Mouse (Mus musculus) fibroblast of lung, adult 2 months (primary cell): Measurements from ENCODE around the gene Sema4c.

Experiments used
- DNase-seq: peaks from one replicate; pipeline ENCODE4 v3.0.0-alpha.2; 2011; ENCODE audit warnings: low read depth

The Sema4c gene

DNA sequence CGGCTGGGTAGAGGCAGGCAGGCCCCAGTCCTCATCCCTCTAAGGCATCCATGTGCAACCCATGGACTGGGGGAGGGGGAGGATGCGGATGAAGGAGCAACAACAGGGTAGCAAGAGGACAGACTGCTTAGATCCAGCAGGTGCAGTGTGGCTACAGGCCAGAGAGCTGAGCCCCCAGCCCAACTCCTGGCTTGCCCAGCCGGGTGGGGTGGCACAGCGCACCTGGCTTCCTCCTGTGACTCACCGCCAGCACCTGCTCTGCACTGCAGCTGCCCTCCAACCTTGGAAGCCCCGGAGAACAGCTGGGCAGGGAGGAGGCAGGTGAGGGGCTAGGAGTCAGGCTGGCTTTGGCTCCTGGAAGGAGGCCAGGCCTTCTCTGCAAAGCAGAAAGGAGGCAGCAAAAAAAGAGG lies 21.8 kb upstream of the Sema4c start:
- no peak for DNase-seq

DNA sequence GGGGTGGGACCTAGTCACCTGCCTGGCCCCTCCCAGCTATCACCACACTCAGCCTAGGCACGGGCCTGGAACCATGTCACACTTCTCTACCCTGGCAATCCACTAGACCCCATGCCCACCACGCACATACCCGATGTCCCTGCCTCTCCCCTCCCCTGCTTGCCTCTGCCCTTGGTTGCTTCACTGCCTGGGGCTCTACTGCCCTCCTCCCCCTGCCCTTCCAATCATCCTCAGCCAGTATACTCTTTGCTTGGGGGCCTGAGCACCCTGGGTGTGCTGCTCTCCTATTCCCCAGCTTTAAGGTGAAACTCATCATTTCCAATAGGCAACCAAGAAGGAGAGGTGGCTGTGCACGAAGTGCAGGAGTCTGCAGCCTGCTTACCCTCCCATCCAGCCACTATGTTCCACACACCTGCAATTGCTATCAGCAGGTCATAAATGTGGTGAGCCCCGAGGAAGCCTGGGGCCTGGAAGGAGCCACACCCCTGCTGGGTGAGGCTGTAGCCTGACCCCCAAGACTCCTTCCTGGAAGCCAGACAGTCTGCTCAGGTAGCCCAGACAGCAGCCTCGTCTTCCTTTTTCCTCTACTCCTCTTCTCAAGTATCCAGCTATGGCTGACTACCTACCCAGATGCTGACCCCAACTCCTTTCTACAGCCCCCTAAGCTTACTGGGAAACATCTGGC lies 19.0 kb upstream of the Sema4c start:
- DNase-seq = no peak

DNA sequence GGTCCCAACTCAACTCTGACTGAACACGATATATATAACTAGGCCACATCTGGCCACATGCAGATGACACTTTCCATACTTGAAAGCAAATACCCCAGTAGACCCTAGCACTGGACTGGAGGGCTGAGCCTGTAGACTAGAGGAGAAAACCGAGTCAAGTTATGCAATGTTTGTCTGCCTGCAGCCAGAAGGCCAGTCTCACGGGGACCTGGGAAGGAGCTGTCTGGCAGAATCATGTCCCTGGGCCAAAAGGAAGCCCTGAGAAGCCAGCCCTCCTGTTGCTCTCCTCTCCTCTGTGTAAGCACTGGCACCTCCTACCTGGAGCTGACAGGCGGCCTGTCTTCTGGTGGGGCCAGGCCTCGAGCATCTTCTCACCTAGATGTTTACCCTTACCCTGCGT lies 17.2 kb upstream of the Sema4c start:
- no peak for DNase-seq

DNA sequence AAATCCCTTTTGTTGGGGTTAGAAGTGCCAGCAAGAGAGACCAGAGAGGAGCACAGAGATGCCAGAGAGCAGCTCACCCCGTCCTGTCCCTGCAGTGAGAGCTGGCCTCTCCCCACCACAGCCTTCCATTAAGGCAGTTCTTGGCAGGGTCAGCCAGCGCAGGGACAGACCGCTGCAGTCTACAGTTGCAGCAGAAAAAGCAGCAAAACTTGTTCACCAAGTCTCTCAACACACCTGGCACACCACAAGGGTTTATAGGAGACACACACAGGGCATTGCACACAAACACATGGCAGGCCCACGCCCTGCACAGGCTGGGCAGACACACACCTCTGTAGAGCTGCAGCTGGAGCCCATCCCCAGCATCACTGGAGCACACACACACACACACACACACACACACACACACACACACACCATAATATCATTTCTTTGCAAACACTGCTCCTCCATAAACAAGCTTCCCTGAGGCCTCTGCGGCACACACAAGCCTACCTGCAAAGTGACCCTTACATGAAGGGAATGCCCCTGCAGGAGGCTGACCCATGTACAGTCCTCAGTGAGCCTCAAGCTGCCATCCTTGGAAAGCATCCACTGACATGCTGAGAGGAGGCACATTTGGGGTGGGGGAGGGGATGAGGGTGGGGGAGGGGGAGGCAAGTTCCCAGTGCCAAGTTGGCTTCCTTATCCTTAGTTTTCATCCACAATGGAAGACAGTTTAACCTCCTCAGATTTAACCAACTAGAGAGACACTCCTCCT lies 16.2 kb upstream of the Sema4c start:
- no peak for DNase-seq

DNA sequence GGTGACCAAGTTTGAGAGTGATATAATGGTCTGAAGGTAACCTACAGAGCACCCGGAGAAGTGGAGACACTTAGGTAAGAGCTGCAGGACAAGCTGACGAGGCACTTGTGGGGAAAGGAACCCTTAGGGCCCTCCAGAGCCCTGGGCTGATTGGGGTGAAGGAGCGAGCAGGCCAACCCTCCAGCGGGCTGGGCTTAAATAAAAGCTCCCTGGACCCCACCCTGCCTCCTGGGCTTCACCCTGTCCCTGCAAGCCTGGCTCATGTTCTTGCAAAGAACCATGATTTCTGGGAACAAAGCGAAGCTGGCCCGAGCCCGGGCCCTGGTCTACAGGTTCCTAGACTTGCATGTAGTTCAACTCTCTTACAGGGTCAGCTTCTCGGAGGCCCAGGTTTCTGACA lies 15.4 kb upstream of the Sema4c start:
- DNase-seq = no peak

DNA sequence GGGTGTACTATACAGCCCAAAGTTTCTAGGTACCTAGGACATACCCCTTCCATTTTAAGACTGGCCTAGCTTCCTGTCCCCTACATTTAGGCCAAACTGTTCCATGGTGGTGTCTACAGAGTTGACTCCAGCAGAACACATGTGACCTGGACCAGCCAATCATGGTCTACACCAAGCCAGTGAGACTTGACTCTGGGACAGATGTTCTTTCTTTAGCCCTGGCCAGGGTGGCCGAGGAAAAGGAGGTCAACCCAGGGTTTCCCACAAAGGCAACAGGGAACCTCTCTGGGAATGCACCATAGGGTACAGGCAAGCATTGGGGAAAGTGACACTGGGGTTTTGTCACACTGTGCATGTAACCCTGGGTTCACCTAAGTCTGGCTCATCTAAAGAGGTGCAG lies 14.6 kb upstream of the Sema4c start:
- DNase-seq = no peak

DNA sequence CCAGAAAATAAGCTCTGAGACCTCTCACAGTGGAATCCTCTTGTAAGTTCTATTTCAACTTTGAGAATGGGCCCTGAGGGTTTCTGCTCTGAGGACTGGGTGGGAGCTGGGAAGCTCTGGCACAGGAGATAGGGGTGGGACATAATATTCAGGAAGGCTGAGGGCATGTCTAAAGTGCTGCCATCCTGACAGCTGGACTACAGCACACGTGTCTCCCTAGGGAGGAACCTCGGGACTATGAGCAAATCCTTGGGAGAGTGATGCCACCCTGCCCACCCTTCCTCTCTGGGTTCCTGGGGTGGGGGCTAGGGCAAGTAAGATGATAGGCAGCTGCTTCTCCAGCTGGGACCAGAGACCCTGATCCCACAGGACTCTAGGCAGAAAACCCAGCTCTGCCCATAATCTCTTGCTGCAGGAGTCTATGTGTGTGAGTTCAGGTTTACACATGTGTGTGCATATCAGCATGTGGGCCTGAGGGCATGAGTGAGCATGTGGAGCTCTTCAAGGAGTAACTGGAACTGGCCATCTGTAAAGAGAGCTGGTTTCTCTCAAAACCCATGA lies 14.1 kb upstream of the Sema4c start:
- DNase-seq = no peak

DNA sequence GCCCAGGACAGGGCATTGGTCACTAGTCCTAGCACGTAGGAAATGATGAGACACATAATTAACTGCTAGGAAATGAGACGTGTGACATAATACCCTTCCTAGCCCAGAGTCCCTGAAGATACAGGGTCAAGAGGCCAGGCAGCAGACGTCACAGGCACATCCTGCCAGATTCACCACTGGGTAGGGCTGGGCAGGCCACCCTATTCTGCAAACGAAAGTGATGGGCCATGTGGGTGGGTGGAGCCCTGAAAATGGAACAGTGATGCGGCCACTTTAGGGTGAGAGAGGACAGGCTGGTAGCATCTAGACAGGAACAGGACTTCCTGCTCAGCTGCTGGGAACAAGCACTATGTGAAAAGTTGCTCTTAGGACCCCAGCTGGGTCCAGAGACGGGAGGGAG lies 13.5 kb upstream of the Sema4c start:
- DNase-seq = no peak

DNA sequence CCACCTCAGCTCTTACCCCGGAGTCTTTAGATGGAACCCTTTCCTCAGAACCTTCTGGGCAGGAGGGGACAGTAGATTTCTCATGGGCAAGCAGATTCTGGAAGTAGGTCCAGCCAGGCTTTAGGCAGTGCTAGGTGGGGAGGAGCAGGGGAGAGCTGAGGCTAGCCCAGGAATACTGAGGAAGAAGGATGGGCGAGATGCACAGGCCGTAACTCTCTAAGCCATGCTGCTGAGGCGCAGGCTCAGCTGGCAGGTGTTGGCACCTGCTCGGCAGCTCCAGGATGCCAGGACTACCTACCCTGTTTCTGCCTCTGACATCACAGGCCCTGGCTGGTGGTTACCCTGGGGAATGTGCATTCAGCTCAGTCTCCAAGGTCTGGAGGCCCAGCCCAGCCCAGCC lies 12.2 kb upstream of the Sema4c start:
- no peak for DNase-seq

DNA sequence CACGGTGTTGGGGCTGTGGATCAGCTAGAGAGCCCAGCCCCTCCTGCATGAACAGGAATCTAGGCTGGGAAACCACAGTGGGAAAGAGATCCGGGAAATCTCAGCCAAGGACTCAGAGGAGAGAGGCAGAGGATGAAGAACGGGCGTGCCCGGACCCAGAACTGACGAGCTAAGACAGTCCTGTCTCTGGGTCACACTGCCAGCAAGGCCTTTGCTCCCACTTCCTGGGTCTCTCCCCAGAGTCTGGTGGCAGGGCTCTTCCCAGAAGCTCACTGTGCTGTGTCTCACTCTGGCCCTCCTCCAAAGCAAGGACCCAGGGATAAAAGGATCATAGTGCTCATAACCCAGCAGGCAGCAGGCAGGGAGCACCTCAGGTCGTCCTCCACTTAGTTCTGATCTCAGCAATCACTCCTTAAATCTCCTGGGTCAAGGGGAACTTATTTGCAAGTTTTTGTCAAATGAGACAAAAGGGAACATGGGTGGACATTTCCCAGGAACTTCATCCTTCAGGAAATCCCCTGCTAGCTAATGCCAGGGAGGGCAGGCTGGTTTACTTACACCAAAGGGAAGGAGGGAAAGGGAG lies 11.6 kb upstream of the Sema4c start:
- DNase-seq = no peak

DNA sequence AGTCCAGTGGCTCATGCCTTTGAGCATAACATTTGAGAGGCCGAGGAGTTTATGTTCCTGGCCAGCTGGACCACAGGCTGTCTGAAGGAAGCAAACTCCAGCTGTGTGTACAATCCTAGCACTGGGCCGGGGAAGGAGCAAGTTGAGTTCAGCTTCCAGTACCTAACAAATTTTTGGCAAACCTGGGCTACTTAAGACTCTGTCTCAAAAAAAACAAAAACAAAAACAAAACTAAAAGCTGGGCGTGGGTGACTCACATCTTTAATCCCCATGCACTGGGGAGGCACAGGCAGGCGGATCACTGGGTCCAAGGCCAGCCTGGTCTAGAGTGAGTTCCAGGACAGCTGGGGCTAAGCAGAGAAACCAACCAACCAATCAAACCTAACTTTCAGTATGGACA lies 10.6 kb upstream of the Sema4c start:
- no peak for DNase-seq

DNA sequence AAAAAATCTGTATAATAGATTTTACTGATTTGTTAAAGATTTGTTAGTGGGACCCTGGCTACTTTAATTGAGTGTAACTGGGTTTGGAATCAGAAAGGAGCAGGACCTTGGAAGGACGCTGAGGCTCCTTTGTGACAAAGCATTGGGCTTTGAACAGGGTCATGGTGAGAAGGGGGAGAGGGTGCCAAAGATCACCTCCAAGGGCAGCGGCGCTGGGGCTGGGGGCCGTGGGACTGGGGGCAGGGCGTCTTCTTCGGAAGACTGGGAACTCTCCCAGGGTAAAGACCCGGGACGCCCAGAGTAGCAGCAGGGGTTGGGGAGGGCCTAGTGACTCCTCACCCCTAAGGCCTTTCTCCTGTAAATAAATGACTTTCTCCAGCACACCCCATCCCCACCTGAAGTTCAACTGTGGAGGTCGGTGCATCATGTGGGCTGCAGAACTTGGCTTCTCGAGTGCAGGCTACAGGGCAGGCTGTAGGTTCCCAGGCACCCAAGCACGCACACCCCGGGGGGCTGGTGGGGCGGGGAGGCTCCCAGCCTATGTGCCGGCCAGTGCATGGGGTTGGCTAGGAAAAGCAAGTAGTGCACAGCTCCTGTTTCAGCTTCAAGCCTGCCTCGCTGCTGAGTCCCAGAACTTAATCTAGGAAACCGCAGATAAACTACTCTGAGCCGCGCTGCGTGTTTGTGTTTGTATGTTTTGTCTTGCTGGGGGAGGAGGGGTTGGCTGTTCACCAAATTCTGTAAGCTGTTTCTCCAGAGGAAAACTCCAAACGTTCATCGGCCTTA lies 9.9 kb upstream of the Sema4c start:
- no peak for DNase-seq

DNA sequence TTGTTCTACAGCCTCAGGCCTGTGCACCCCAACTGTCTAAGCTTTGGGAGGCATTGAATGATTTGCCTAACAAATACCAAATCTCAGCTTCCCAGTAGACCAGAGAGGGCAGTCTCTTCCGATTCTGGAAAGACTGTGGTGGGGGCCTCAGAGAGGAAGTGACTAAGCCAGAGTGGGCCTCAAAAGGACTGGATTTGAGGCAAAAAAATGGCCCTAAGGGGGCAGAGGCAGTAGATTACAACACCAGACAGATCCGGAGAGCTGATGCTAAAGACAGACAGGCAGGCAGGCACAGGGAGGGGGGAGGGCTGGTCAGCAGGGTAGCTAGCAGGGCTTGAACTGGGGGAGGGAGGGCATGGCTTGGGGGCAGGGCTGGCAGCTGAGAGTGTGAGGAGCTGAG lies 8.3 kb upstream of the Sema4c start:
- no peak for DNase-seq

DNA sequence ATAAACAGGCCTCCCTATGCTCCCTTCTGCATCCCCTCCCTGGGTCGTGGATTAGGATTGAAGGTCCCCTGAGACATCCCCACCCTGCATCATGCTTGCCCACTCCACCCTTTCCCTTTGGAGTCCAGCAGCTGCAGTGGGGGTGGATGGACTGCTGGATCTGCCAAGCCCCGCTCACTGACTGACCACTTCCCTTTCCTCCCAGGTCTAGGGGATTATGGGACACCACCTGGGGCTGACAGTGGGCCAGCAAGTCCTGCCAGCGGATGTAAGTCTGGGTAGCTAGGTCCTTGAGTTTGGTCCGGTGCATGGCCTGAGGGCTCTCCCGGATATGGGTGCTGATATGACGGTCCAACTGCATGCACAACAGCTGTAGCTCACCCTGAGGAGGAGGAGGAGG lies 6.0 kb upstream of the Sema4c start:
- no peak for DNase-seq

DNA sequence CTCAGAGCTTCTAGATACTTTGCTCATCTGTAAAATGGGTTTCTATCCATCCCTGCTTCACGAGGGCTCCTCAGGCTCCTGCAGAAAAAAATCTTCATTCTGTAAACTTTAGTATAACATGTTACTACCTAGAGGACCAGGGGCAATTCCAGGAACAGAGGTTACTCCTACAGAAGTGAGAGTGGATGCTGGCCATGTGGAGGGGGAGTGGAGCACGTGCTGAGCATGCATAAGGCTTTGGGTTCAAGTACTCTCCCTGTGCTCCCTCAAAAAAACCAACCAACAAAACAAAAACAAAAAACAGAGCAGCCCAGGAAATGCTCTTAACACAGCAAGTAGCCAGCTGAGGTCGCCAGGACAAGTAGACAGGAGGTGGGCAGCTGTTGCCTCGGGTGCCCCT lies 5.5 kb upstream of the Sema4c start:
- no peak for DNase-seq

DNA sequence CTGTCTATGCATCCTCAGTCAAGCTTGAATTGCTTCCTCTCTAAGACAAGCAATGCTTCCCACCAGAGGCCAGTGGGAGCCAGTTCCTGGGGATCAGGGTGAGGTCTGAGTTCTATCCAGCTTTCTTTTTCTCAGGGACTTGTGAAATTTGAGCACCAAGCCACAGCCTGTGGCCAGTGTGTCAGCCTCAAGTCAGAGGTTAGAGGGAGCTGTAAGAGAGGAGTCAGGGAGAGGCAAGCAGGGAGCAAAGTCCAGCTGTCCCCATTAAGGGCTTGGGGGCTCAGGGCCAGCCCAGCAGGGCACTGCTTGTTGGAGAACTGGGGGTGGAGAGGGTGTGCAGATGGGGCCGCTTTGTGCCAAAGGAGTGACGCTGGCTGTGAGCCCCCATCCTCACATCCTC lies 5.0 kb upstream of the Sema4c start:
- peak; percentile 68 for DNase-seq

DNA sequence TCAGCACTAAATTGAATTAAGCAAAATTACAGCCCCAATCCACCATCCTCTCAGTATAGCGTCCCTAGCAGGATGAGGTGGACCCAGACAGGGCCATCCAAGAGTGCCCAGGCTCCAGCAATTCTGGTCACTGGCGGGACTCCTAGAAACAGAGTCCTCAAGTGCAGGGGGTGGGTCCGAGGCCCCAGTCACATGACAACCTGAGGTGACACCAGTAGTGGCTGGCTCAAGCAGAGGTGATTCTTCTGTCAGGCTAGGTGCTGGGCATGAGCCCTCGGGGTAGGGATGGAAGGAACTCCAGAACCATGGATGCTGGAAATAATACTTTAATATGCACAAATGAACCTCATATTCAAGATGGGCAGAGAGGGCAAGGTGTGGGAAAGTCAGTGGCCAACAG lies 4.2 kb upstream of the Sema4c start:
- no peak for DNase-seq

DNA sequence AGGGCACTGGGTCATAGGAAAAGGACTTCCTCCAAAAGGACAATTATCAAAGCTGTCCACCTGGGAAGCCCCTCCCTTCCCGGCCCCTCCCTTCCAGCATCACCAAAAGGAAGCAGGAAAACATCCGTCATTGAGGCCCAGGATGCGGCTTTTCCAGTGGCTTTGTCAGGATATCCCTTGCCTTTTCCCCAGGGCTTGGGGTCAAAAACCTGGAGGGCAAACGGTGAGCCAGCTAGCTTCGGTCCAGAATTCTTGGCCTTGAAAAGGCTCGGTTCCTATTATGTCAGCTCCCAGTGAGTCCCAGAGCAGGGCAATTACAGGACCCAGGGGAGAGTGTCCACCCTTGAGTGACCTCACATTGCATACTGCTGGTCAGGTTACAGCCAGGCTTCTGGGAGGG lies 2.8 kb upstream of the Sema4c start:
- no peak for DNase-seq

DNA sequence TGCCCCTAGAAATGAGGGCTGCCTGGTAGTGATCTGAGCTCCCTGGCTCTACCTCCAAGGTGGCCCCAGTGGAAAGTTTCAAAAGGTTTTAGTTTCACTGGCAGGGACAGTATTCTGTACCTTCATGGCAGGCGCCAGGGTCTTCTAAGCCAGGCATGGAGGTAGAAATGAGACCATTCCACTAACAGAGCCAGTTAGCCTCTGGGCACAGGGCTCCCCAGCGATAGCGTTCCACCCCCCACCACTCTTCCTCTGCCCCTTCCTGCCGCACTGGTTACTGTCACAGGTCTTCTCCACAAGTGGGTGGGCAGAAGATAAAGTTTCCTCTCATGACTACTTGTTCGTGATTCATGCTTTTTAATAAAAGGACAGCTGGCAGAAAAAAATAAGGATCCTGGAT lies 1.7 kb upstream of the Sema4c start:
- DNase-seq = no peak

DNA sequence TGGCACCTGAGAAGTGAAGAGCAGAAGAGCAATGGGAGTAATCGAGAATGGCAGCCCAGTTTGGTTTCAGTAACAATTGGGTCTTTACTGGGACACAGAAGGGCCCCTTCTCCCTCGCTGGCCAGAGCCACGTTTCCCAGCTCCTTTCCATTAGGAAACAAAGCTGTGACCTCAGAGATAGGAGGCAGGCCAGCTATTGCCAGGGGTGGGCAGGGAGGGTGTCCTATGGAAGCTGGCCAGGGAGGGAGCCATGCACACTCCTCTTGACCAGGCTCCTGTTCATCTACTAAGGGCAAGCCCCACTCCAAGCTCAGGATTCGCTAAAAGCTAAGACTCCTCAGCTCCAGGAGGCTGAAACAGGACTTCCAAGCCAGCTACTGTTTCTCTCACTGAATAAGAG lies 1.1 kb upstream of the Sema4c start:
- DNase-seq = no peak

DNA sequence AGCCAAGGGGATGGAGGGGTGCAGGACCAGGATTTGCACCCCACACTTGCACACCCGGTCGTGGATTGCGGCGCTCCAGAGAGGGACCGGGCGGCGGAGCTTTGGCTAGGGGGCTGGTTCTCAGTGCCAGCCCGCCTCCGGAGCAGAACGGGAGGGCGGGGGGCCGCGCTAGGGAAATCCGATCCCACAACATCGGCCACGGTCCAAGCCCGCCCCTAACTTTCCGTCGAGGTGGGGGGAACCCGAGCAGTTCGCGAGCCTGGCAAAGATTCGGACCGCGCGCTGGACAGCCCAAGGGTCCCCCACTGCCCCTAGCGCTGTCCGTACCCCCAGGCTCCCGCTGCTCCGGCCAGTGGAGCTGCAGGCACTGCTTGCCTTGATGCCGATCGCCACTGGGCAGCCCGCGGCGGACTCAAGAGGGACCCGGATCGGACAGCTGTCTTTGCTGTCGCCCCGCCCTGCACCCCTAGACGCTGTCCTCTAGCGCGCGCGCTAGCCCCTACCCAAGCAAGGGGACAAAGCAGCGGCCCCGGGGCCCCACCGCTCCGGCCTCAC lies 615 bp downstream of the Sema4c start:
- no peak for DNase-seq
